Mouse (Mus musculus): ENCODE measurements around the gene Itpr2.

DNA sequence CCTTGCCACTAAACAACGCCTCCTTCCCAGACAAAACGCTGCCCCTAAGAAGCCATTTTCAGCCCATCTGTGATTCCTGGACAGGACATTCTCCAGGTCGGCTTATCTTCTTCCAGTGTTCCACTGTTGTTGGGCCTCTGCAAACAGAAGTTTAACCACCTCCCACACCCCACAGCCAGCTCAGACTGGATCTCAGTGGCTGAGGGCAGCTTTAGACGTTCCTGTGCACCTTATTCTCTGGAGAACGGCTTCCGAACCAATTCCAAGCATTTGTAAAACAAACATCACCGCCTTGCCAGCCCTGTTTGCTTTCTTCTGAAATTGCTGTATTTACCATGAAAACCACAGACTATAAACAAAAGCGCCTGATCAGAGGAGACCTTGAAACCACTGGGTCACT is 41.1 kb downstream of the Itpr2 start:
- no peak for TF ChIP-seq GATA1 (IDR thresholded peaks at IDR 0.05; ENCODE audit: borderline replicate concordance, low read length)
- no peak for TF ChIP-seq FLI1 (IDR thresholded peaks at IDR 0.05; ENCODE audit: low read length)

Measured in megakaryocyte, embryonic 14.5 days (primary cell).